Mouse (Mus musculus) midbrain, embryonic 15.5 days (tissue): ENCODE data around the gene Bloc1s5. TPM values are rescaled to one million over a fixed set of nuclear protein-coding genes. Genes with fewer than 3 reads are reported as not detected.
"Not testable (repeated sequence)": the region's sequence is repeated elsewhere in the genome, so short reads cannot be mapped to it uniquely, and the experiment has no call there.

Source experiments
- ATAC-seq: fragments of 200-750 bp; cut with Nextera tagmentation; replicated peaks from 2 replicates; pipeline ENCODE4 v1.8.0; 2017; ENCODE audit warnings: moderate TSS enrichment
- H3K27ac ChIP-seq: fragments of 300-500 bp; sonication (generic); 2 replicates; pipeline ENCODE4 v1.5.1; 2015; ENCODE audit warnings: mild to moderate bottlenecking, inconsistent platforms
- H3K27me3 ChIP-seq: fragments of 300-500 bp; sonication (generic); replicated peaks from 2 replicates; pipeline ENCODE4 v1.6.1; 2015; ENCODE audit warnings: inconsistent platforms
- H3K36me3 ChIP-seq: fragments of 300-500 bp; sonication (generic); replicated peaks from 2 replicates; pipeline ENCODE4 v1.6.1; 2015; ENCODE audit warnings: inconsistent platforms
- H3K4me1 ChIP-seq: fragments of 300-500 bp; sonication (generic); 2 replicates; pipeline ENCODE4 v1.6.1; 2015; ENCODE audit warnings: inconsistent platforms
- H3K4me2 ChIP-seq: fragments of 300-500 bp; sonication (generic); 2 replicates; pipeline ENCODE4 v1.6.1; 2015; ENCODE audit warnings: inconsistent platforms, mild to moderate bottlenecking, moderate library complexity
- H3K4me3 ChIP-seq: fragments of 300-500 bp; sonication (generic); 2 replicates; pipeline ENCODE4 v1.5.1; 2015; ENCODE audit warnings: mild to moderate bottlenecking, inconsistent platforms
- H3K9ac ChIP-seq: fragments of 300-500 bp; sonication (generic); 2 replicates; pipeline ENCODE4 v1.6.1; 2015; ENCODE audit warnings: mild to moderate bottlenecking, inconsistent platforms
- H3K9me3 ChIP-seq: fragments of 300-500 bp; sonication (generic); 2 replicates; pipeline ENCODE4 v1.6.1; 2016; ENCODE audit warnings: inconsistent platforms
- WGBS: fragments of 180-500 bp; shearing (Covaris S2); methylation state at CpG from one replicate; pipeline ENCODE4 v1.1.7; 2015; ENCODE audit warnings: mixed read lengths; 5-methylcytosine and 5-hydroxymethylcytosine counted together
- polyA plus RNA-seq: library from polyadenylated mRNA; unstranded; fragments of >200 nt; fragmentation: Nextera tagmentation; extraction: Ambion mirVana; gene quantifications from 2 replicates; pipeline ENCODE4 v1.2.1, GENCODE M21; 2015

The Bloc1s5 gene
- polyA plus RNA-seq, 1 experiment from 2014 or later, result 21.0 TPM

GRCm38 (mm10) chr13:38640961-38641360 lies 6.1 kb upstream of the Bloc1s5 start:
- WGBS, result 79% methylated on average over 5 of the region's 5 CpGs
- H3K9ac ChIP-seq, result no peak overlapping the region
- H3K27ac ChIP-seq, result no peak overlapping the region
- peaks cover 23% of the 10 kb centered on the region for H3K36me3 ChIP-seq
- no peak overlapping the region for H3K4me2 ChIP-seq
- no peaks in the 10 kb centered on the region for H3K27me3 ChIP-seq
- no peaks in the 10 kb centered on the region for H3K9me3 ChIP-seq
- no peak overlapping the region for H3K4me3 ChIP-seq
- H3K4me1 ChIP-seq, result no peaks in the 10 kb centered on the region
- no peak for ATAC-seq

DNA sequence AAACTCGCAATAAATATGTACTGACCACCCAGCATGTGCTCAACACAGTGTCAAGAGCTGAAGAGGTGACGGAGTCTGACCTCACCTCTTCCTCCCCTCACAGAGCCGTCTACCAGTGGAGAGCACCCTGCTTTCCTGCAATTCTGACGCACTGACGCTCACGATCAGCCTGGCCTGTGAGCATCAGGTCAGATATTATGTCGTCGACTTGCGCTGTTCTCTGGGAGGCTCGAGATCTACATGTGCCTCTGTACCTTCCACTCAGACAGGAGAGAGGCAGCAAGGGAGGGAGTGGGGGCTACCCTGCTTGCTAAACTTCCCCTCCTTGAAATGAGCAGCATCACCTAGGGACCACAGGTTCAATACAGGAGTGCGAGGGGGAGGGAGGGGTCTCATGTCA lies 3.8 kb upstream of the Bloc1s5 start:
- 74% methylated on average over 11 of the region's 11 CpGs for WGBS

DNA sequence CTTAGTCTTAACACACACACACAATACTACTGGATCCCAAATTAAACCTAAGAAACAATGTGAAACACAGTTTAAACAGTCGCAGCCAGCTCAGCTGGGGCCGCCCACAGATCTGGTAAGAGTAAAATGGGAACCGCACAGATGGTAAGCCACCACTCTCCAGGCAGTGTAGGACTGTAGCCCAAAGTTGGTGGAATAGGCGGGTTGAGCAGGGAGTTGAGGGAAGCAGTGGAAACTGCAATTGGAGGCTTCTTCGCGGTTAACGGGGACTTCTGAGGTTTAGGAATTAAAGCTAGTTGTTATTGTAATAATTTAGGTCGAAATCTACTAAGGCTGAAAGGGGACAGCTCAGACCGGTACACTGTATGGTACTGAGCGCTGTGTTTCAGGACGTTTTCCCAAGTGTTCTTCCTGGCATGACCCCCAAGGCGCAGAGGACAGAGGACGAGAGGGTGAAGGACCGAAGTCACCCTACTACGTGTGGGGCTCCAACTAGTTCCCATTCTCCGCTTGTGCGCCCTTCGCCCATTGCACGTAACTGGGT lies 581 bp downstream of the Bloc1s5 start:
- peaks cover 10% of the 10 kb centered on the region for H3K4me1 ChIP-seq
- H3K27me3 ChIP-seq, result no peaks in the 10 kb centered on the region
- peak overlapping the region; percentile 77 for H3K4me2 ChIP-seq
- no peaks in the 10 kb centered on the region for H3K36me3 ChIP-seq
- H3K9ac ChIP-seq, result peak overlapping the region; percentile 93
- WGBS, result 1% methylated on average over 19 of the region's 19 CpGs
- ATAC-seq, result peak; percentile 88
- H3K27ac ChIP-seq, result peak overlapping the region; percentile 83
- H3K4me3 ChIP-seq, result peak overlapping the region; percentile 96
- H3K9me3 ChIP-seq, result no peaks in the 10 kb centered on the region

More for the DNA sequence above, 3.8 kb upstream of the Bloc1s5 start:
- Histone ChIP-seq H3K4me1 (peaks cover 10% of the 10 kb centered on the region), H3K9ac (no peak overlapping the region), H3K4me2 (no peak overlapping the region), H3K27ac (no peak overlapping the region), H3K4me3 (no peak overlapping the region), H3K9me3 (no peaks in the 10 kb centered on the region), H3K27me3 (no peaks in the 10 kb centered on the region), H3K36me3 (peaks cover 7% of the 10 kb centered on the region; the same call in 1 of the 2 replicates)
- no peak for ATAC-seq

- H3K9me3 ChIP-seq, result no peaks in the 10 kb centered on the region
- no peak overlapping the region for H3K27ac ChIP-seq
- no peaks in the 10 kb centered on the region for H3K36me3 ChIP-seq
- peak overlapping the region; percentile 77 for H3K4me2 ChIP-seq
- no peaks in the 10 kb centered on the region for H3K27me3 ChIP-seq
- peaks cover 10% of the 10 kb centered on the region for H3K4me1 ChIP-seq
- WGBS, result 95% methylated on average over 6 of the region's 6 CpGs
- H3K9ac ChIP-seq, result no peak overlapping the region
- peak overlapping the region; percentile 96; the same call in 1 of the 2 replicates for H3K4me3 ChIP-seq
- no peak for ATAC-seq
Measured at GRCm38 (mm10) chr13:38633287-38634000, 1.5 kb downstream of the Bloc1s5 start.

- H3K9me3 ChIP-seq, result no peaks in the 10 kb centered on the region
- ATAC-seq, result no peak
- no peak overlapping the region for H3K4me3 ChIP-seq
- H3K4me1 ChIP-seq, result peaks cover 10% of the 10 kb centered on the region
- H3K4me2 ChIP-seq, result no peak overlapping the region
- H3K36me3 ChIP-seq, result no peaks in the 10 kb centered on the region
- 87% methylated on average over 6 of the region's 6 CpGs for WGBS
- no peak overlapping the region for H3K9ac ChIP-seq
- H3K27me3 ChIP-seq, result no peaks in the 10 kb centered on the region
- H3K27ac ChIP-seq, result no peak overlapping the region
Measured at GRCm38 (mm10) chr13:38632556-38632955, 2.4 kb downstream of the Bloc1s5 start.

- Histone ChIP-seq H3K9me3 (no peaks in the 10 kb centered on the region), H3K4me1 (no peaks in the 10 kb centered on the region), H3K4me3 (no peak overlapping the region), H3K27ac (no peak overlapping the region), H3K27me3 (no peaks in the 10 kb centered on the region), H3K9ac (no peak overlapping the region), H3K4me2 (no peak overlapping the region), H3K36me3 (no peaks in the 10 kb centered on the region)
- WGBS, result 11% methylated on average over 6 of the region's 6 CpGs
- no peak for ATAC-seq
Measured at GRCm38 (mm10) chr13:38626229-38626525, 8.7 kb downstream of the Bloc1s5 start.

DNA sequence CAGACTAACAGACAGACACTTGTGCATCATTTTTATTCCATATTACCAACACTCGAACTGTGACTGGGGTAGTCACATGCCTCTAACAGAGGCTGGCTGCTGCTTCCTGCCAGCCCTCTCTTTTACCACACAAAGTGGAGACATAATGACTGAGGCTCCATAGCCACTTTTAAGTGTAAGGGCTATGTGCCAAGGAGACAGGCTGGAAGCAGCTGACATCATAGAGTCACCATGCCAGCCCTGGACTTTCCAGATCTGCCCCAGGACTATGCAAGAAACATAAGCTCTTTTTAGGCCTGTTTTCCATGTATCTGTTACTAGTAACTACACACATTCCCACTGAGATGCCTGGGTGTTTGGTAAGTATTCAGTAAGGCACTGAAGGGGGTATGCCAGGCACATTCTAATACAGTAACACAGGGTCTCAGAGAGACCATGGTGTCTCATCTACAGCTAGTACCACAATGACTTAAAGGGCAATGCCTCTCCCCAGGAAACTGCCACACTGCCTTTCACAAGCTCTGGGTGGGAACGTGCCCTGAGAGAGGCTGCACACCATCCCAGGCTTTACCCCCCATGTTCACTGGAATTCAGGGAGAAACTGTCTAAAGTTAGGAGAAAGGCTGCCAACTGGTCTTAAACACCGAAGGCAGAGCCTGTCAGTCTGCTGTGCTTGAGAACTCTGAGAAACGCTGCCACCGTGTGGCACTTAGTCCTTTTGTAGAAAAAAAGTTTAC lies 9.2 kb downstream of the Bloc1s5 start:
- no peak; the same call in 1 of the 2 replicates for ATAC-seq
- no peak overlapping the region for H3K4me2 ChIP-seq
- 17% methylated on average over 5 of the region's 5 CpGs for WGBS
- no peak overlapping the region for H3K9ac ChIP-seq
- H3K27ac ChIP-seq, result no peak overlapping the region
- H3K27me3 ChIP-seq, result no peaks in the 10 kb centered on the region
- H3K9me3 ChIP-seq, result no peaks in the 10 kb centered on the region
- no peaks in the 10 kb centered on the region for H3K36me3 ChIP-seq
- H3K4me1 ChIP-seq, result no peaks in the 10 kb centered on the region
- no peak overlapping the region for H3K4me3 ChIP-seq

GRCm38 (mm10) chr13:38624292-38624902 lies 10.5 kb downstream of the Bloc1s5 start:
- H3K27ac ChIP-seq, result no peak overlapping the region
- H3K9me3 ChIP-seq, result no peaks in the 10 kb centered on the region
- no peak overlapping the region for H3K4me3 ChIP-seq
- ATAC-seq, result no peak
- H3K9ac ChIP-seq, result no peak overlapping the region
- no peaks in the 10 kb centered on the region for H3K36me3 ChIP-seq
- H3K27me3 ChIP-seq, result no peaks in the 10 kb centered on the region
- H3K4me1 ChIP-seq, result no peaks in the 10 kb centered on the region
- 95% methylated on average over 8 of the region's 8 CpGs for WGBS
- H3K4me2 ChIP-seq, result no peak overlapping the region

- no peak overlapping the region for H3K4me3 ChIP-seq
- H3K9ac ChIP-seq, result no peak overlapping the region
- H3K27me3 ChIP-seq, result no peaks in the 10 kb centered on the region
- ATAC-seq, result no peak
- H3K4me1 ChIP-seq, result no peaks in the 10 kb centered on the region
- H3K27ac ChIP-seq, result no peak overlapping the region
- H3K4me2 ChIP-seq, result no peak overlapping the region
- no peaks in the 10 kb centered on the region for H3K36me3 ChIP-seq
- H3K9me3 ChIP-seq, result no peaks in the 10 kb centered on the region
- 92% methylated on average over 5 of the region's 5 CpGs for WGBS
Measured at GRCm38 (mm10) chr13:38623296-38623695, 11.6 kb downstream of the Bloc1s5 start.

DNA sequence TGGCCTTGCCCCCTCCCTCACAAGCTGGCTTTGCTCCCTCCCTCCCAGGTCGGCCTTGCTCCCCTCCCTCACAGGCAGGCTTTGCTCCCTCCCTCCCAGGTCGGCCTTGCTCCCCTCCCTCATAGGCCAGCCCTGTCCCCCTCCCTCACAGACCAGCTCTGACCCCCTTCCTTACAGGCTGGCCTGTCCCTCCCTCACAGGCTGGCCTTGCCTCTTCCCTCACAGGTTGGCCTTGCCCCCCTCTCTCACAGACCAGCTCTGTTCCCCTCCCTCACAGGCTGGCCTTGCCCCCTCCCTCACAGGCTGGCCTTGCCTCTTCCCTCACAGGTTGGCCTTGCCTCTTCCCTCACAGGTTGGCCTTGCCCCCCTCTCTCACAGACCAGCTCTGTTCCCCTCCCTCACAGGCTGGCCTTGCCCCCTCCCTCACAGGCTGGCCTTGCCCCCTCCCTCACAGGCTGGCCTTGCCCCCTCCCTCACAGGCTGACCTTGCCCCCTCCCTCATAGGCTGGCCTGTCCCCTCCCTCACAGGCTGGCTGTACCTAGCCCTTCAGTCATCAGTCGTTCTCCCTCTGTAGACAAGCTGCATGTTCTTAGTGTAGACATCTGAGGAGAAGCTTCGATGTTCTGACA lies 16.8 kb downstream of the Bloc1s5 start:
- not testable (repeated sequence) for H3K9ac ChIP-seq, H3K4me2 ChIP-seq, H3K9me3 ChIP-seq, H3K4me3 ChIP-seq, H3K27ac ChIP-seq, ATAC-seq, H3K36me3 ChIP-seq, H3K4me1 ChIP-seq, H3K27me3 ChIP-seq
- 81% methylated on average over 4 of the region's 4 CpGs for WGBS

- no peak overlapping the region for H3K4me3 ChIP-seq
- WGBS, result 89% methylated on average over 4 of the region's 4 CpGs
- no peaks in the 10 kb centered on the region for H3K27me3 ChIP-seq
- no peaks in the 10 kb centered on the region for H3K4me1 ChIP-seq
- no peak overlapping the region for H3K9ac ChIP-seq
- ATAC-seq, result no peak
- H3K4me2 ChIP-seq, result no peak overlapping the region
- H3K36me3 ChIP-seq, result no peaks in the 10 kb centered on the region; the same call in 1 of the 2 replicates
- H3K27ac ChIP-seq, result no peak overlapping the region
- H3K9me3 ChIP-seq, result no peaks in the 10 kb centered on the region
Measured at GRCm38 (mm10) chr13:38616887-38617286, 18.0 kb downstream of the Bloc1s5 start.

DNA sequence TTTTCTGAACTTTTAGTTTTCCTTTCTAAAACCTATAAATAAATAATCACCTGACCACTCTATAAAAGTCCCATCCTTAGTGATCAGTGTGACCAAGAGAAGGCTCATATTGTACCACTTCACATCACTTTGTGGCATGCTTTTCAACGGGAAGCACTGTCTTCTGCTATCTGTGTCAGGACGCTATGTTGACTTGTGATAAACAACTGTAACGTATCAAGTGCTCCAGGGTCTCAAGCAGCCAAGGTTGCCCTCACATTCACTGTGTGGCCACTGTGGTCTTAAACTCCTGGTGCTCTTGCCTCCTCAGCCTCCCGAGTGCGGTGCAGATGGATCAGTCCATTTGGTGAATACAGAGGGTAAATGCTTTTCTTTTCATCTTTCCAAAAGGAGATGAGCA lies 19.3 kb downstream of the Bloc1s5 start:
- ATAC-seq, result no peak
- H3K4me2 ChIP-seq, result no peak overlapping the region
- WGBS, result 95% methylated on average over 5 of the region's 5 CpGs
- H3K4me3 ChIP-seq, result no peak overlapping the region
- H3K27me3 ChIP-seq, result no peaks in the 10 kb centered on the region
- no peak overlapping the region for H3K27ac ChIP-seq
- no peaks in the 10 kb centered on the region for H3K4me1 ChIP-seq
- H3K9me3 ChIP-seq, result no peaks in the 10 kb centered on the region
- no peaks in the 10 kb centered on the region; the same call in 1 of the 2 replicates for H3K36me3 ChIP-seq
- no peak overlapping the region for H3K9ac ChIP-seq
